Mouse (Mus musculus) intestine, embryonic 16.5 days (tissue): ENCODE data around the gene Gphb5. TPM values are rescaled to one million over a fixed set of nuclear protein-coding genes. Genes with fewer than 3 reads are reported as not detected.

Source experiments
- ATAC-seq: fragments of 200-750 bp; cut with Nextera tagmentation; 2 replicates; pipeline ENCODE4 v1.8.0; 2017; ENCODE audit warnings: moderate TSS enrichment, moderate library complexity
- H3K27ac ChIP-seq: fragments of 300-500 bp; sonication (generic); 2 replicates; pipeline ENCODE4 v1.5.1; 2014; ENCODE audit warnings: mild to moderate bottlenecking, low read length
- H3K27me3 ChIP-seq: fragments of 300-500 bp; sonication (generic); replicated peaks from 2 replicates; pipeline ENCODE4 v1.6.1; 2014; ENCODE audit warnings: low read length, control low read depth, mixed read lengths; ENCODE audit not compliant: control insufficient read depth, insufficient read depth
- H3K36me3 ChIP-seq: fragments of 300-500 bp; sonication (generic); 2 replicates; pipeline ENCODE4 v1.6.1; 2014; ENCODE audit warnings: low read length, control low read depth; ENCODE audit not compliant: control insufficient read depth, insufficient read depth
- H3K4me1 ChIP-seq: fragments of 300-500 bp; sonication (generic); 2 replicates; pipeline ENCODE4 v1.6.1; 2014; ENCODE audit warnings: low read length, control low read depth, mixed read lengths; ENCODE audit not compliant: control insufficient read depth, insufficient read depth
- H3K4me2 ChIP-seq: fragments of 300-500 bp; sonication (generic); 2 replicates; pipeline ENCODE4 v1.6.1; 2014; ENCODE audit warnings: low read depth, low read length, control low read depth
- H3K4me3 ChIP-seq: fragments of 300-500 bp; sonication (generic); 2 replicates; pipeline ENCODE4 v1.5.1; 2014; ENCODE audit warnings: mild to moderate bottlenecking, low read length
- H3K9ac ChIP-seq: fragments of 300-500 bp; sonication (generic); 2 replicates; pipeline ENCODE4 v1.6.1; 2014; ENCODE audit warnings: low read depth, low read length
- H3K9me3 ChIP-seq: fragments of 300-500 bp; sonication (generic); 2 replicates; pipeline ENCODE4 v1.6.1; 2016; ENCODE audit warnings: low read length, control low read depth; ENCODE audit not compliant: control insufficient read depth
- WGBS: fragments of 180-500 bp; shearing (Covaris S2); extraction: QIAGEN DNeasy Blood & Tissue Kit; methylation state at CpG from one replicate; pipeline ENCODE4 v1.1.7; 2014; 5-methylcytosine and 5-hydroxymethylcytosine counted together
- polyA plus RNA-seq: library from polyadenylated mRNA; unstranded; fragments of >200 nt; fragmentation: Nextera tagmentation; extraction: Ambion mirVana; gene quantifications from 2 replicates; pipeline ENCODE4 v1.2.1, GENCODE M21; 2015

Gene Gphb5
- not detected in 2 replicates for polyA plus RNA-seq

GRCm38 (mm10) chr12:75416681-75417080, at the start of gene Gphb5:
Gene Gphb5 (minus strand): TSS chr12:75416781.
- Histone ChIP-seq H3K27me3 (no peaks in the 10 kb centered on the region), H3K36me3 (no peaks in the 10 kb centered on the region), H3K4me1 (no peaks in the 10 kb centered on the region), H3K4me2 (no peak within 1 kb of the TSS), H3K9ac (no peak within 1 kb of the TSS), H3K27ac (no peak within 1 kb of the TSS), H3K4me3 (no peak within 1 kb of the TSS), H3K9me3 (no peaks in the 10 kb centered on the region)
- no peak for ATAC-seq
- WGBS, result 87% methylated on average over 4 of the region's 4 CpGs

DNA sequence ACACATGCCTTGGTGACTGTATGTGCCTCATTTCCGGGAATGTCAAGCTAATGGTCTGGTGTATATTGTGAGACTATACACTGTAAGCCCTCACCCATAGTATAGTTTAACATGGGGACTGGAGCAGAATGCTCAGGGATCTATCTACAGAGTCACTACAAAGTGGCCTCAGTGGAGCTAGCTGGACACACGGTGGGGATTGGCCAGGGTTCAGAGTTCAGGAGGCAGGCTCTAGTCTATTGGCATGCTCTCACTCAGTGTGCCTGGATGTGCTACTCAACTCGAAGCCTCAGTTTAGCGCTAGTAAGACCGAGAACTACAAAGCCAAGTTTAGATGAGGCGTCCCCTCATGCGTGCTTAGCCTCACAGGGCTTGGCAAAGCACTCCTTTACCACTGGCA, 49.6 kb upstream of the Gphb5 start:
- Histone ChIP-seq H3K4me2 (no peak overlapping the region), H3K27me3 (no peaks in the 10 kb centered on the region), H3K27ac (no peak overlapping the region), H3K9me3 (no peaks in the 10 kb centered on the region), H3K4me3 (no peak overlapping the region), H3K36me3 (0 out of 2 replicates have a peak, but pooled peaks cover 2% of the 10 kb centered on the region), H3K9ac (no peak overlapping the region), H3K4me1 (no peaks in the 10 kb centered on the region; the same call in 1 of the 2 replicates)
- ATAC-seq, result no peak
- 86% methylated on average over 7 of the region's 7 CpGs for WGBS

- H3K27me3 ChIP-seq, result no peaks in the 10 kb centered on the region
- no peak overlapping the region for H3K9ac ChIP-seq
- no peak overlapping the region for H3K4me3 ChIP-seq
- WGBS, result 71% methylated on average over 9 of the region's 9 CpGs
- no peak overlapping the region for H3K4me2 ChIP-seq
- no peak for ATAC-seq
- H3K4me1 ChIP-seq, result no peaks in the 10 kb centered on the region; the same call in 1 of the 2 replicates
- no peak overlapping the region for H3K27ac ChIP-seq
- H3K9me3 ChIP-seq, result no peaks in the 10 kb centered on the region
- peaks cover 5% of the 10 kb centered on the region; the same call in 1 of the 2 replicates for H3K36me3 ChIP-seq
Observed at GRCm38 (mm10) chr12:75464016-75464769, 47.6 kb upstream of the Gphb5 start.

DNA sequence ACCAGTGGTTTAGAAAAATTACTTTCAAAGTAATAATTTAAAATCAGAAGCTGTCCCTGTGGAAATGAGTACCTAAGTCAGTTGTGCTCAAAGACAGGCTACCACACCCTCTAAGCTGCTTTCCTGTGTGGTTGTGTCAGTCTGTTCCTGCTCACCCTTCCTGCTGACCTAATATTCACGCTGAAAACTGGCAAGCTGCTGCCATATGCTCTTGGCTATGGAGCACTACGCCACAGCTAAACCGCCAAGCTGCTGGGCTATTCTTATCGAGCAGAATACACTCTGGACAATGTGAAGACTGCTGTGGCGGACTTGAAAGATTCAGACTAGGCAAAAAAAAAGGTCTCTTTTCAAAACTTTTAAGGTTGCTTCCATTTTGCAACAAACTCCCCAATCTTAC, 44.0 kb upstream of the Gphb5 start:
- H3K36me3 ChIP-seq, result peaks cover 8% of the 10 kb centered on the region; the same call in 1 of the 2 replicates
- no peak overlapping the region for H3K4me2 ChIP-seq
- ATAC-seq, result no peak
- H3K27ac ChIP-seq, result no peak overlapping the region
- H3K4me3 ChIP-seq, result no peak overlapping the region
- H3K4me1 ChIP-seq, result no peaks in the 10 kb centered on the region
- H3K9me3 ChIP-seq, result no peaks in the 10 kb centered on the region
- 88% methylated on average over 5 of the region's 5 CpGs for WGBS
- no peaks in the 10 kb centered on the region for H3K27me3 ChIP-seq
- H3K9ac ChIP-seq, result no peak overlapping the region

GRCm38 (mm10) chr12:75459656-75460055, 43.1 kb upstream of the Gphb5 start:
- Histone ChIP-seq H3K9ac (no peak overlapping the region), H3K36me3 (peaks cover 8% of the 10 kb centered on the region; the same call in 1 of the 2 replicates), H3K4me3 (no peak overlapping the region), H3K4me2 (no peak overlapping the region), H3K27ac (no peak overlapping the region), H3K27me3 (no peaks in the 10 kb centered on the region), H3K4me1 (no peaks in the 10 kb centered on the region), H3K9me3 (no peaks in the 10 kb centered on the region)
- 94% methylated on average over 5 of the region's 5 CpGs for WGBS
- ATAC-seq, result no peak

- Histone ChIP-seq H3K9ac (no peak overlapping the region), H3K27ac (no peak overlapping the region), H3K4me1 (no peaks in the 10 kb centered on the region), H3K27me3 (no peaks in the 10 kb centered on the region), H3K4me3 (no peak overlapping the region), H3K9me3 (no peaks in the 10 kb centered on the region), H3K4me2 (no peak overlapping the region), H3K36me3 (peaks cover 2% of the 10 kb centered on the region; the same call in 1 of the 2 replicates)
- no peak for ATAC-seq
- WGBS, result 92% methylated on average over 6 of the region's 6 CpGs
Observed at GRCm38 (mm10) chr12:75453441-75453840, 36.9 kb upstream of the Gphb5 start.

DNA sequence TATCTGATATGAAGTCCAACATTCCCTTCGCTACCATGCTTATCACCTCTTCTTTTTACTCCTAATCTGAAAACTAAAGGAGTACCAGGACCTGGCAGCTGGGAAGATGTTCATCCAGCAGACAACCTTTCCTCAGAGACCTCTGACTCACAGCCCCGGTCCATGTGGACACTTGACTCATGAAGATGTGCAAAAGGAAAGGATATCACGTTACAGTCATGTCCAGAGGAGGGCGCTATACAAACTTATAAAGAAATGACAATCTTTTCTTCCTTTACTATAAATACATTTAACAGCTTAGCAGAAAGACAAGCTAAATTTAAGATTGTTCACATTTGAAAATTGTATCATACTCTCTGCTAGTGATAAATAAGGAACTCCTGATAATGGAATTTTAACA, 36.4 kb upstream of the Gphb5 start:
- no peak overlapping the region for H3K9ac ChIP-seq
- no peak overlapping the region for H3K4me2 ChIP-seq
- peaks cover 2% of the 10 kb centered on the region; the same call in 1 of the 2 replicates for H3K36me3 ChIP-seq
- H3K4me1 ChIP-seq, result no peaks in the 10 kb centered on the region
- ATAC-seq, result no peak
- no peaks in the 10 kb centered on the region for H3K27me3 ChIP-seq
- H3K9me3 ChIP-seq, result no peaks in the 10 kb centered on the region
- H3K27ac ChIP-seq, result no peak overlapping the region
- no peak overlapping the region for H3K4me3 ChIP-seq
- WGBS, result 85% methylated on average over 4 of the region's 4 CpGs

DNA sequence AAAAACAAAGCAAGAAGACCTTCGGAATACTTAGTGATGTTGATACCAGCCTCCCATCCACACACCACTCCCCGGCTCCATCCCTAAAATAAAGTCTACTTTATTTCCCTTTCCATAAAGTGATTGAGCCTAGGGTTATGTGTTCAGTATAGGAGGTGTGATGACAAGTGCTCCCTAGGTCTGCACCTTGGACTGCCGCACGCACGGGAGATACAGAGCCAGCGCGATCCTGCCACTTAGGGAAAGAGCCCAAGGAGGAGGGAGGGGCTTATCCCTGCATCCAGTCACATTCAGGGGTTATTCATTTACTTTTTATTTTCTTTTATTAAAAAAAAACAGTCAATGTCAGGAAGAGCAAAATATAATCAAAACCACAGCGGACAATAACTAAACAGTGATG, 34.0 kb upstream of the Gphb5 start:
- ATAC-seq, result 0 out of 2 replicates have a peak, but pooled peaks have one; percentile 28
- Histone ChIP-seq H3K27me3 (no peaks in the 10 kb centered on the region), H3K27ac (no peak overlapping the region)

DNA sequence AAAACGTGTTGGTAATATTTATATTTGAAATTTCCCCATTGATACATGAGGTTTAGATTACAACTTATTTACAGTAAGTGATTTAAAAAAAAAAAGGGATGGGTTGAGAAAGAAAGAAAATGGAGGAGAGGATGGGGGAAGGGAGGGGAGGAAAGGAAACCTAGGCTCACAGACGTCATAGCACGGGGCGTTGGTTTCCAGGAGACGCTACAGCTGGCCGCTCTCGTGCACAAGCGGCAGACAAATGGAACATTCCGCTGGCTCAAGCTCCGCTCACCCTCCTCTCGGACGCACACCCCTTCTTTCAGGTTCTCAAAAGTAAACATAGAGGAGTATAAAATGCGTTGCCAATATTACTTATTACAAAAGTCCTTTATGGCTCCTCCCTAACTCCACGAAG, 33.4 kb upstream of the Gphb5 start:
- no peaks in the 10 kb centered on the region; the same call in 1 of the 2 replicates for H3K36me3 ChIP-seq
- no peak overlapping the region for H3K9ac ChIP-seq
- no peak overlapping the region for H3K4me2 ChIP-seq
- no peaks in the 10 kb centered on the region for H3K4me1 ChIP-seq
- no peaks in the 10 kb centered on the region for H3K9me3 ChIP-seq
- WGBS, result 47% methylated on average over 14 of the region's 14 CpGs
- peak; percentile 50; the same call in 1 of the 2 replicates for ATAC-seq
- no peak overlapping the region for H3K27ac ChIP-seq
- H3K27me3 ChIP-seq, result no peaks in the 10 kb centered on the region
- no peak overlapping the region for H3K4me3 ChIP-seq

More for the DNA sequence above, 34.0 kb upstream of the Gphb5 start:
- Histone ChIP-seq H3K9ac (no peak overlapping the region), H3K36me3 (no peaks in the 10 kb centered on the region; the same call in 1 of the 2 replicates), H3K9me3 (no peaks in the 10 kb centered on the region), H3K4me3 (no peak overlapping the region), H3K4me2 (no peak overlapping the region), H3K4me1 (no peaks in the 10 kb centered on the region)
- WGBS, result 91% methylated on average over 8 of the region's 8 CpGs
